Mouse (Mus musculus): ENCODE data around the gene Dapp1.
A peak's percentile ranks its signal among the peaks of the same experiment; 100 is the strongest.

The Dapp1 gene

GRCm38 (mm10) chr3:137981382-137981750 is at the start of gene Dapp1:
Gene Dapp1 (minus strand): TSS chr3:137981545.
- peak; percentile 67 for DNase-seq

DNA sequence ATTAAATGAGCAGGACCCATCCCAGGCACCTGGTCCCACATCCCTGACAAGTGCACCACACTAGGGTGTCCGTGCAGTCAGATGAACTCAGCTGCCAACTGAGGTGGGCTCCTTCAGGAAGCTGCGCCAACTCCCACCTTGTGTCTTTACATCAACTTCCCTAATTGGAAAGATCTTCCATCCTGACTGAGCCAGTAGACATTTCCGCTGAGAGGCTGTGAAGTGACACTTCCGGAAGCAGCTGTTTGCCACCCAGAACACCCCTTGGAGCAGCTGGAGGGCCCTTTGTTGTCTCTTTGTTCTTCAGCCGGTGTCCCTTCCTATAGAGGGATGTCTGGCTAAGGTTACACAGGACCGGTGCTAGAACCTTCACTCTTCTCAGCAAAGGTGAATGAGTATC is 49.2 kb upstream of the Dapp1 start:
- no peak for DNase-seq

DNA sequence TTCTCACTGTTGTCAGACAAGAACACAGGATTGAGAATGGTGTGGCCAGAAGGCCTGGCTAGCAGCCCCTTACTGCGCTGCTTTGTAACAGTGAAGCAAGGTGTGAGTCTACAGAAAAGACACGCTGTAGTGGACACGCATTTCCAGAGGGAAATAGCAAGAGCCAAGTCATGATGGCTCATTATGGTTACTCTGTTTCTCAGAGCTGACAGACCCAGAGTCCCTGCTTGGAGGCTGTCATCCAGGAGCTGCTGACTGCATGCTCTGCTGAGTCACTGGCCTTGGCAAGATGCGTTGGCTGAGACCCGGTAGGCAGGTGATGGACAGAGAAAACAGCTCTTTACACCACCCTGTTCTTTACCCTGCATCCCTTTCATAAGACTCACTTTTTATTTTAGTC is 48.0 kb upstream of the Dapp1 start:
- no peak for DNase-seq

DNA sequence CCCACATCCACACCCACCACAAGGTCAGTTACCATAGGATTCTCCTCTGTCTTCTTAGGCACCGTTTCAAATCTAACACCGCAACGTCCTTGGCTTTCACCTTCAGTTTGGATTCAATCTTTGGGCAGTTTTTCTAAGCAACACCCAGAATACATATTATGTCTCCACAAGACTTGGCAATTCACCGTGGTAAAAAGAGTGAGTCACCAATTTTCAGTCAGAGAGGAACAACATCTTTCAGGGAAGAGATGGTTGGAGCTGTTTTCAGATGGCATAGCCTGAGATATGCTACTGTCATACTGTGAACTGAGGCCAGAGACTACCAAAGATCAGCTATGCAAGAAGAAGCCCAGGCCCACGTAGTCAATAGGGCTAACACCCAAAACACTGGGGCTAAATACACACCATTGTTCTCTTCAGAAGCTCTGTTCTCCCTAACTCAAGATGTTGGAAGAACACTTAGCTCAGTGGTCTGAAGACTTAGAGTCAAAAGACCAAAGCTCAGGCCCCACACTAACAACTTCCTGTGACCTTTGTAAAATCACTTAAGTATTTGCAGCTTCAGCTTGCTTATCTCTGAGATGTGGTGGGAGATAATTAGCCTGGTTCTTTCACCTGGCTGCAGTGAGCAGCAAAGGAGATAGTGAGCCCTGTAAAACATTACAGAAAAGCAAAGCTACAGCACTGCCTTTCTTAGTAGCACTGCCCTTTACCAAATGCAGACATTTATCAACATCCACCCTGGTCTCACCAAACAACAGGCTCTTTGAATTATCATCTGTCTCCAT is 46.4 kb upstream of the Dapp1 start:
- no peak for DNase-seq

DNA sequence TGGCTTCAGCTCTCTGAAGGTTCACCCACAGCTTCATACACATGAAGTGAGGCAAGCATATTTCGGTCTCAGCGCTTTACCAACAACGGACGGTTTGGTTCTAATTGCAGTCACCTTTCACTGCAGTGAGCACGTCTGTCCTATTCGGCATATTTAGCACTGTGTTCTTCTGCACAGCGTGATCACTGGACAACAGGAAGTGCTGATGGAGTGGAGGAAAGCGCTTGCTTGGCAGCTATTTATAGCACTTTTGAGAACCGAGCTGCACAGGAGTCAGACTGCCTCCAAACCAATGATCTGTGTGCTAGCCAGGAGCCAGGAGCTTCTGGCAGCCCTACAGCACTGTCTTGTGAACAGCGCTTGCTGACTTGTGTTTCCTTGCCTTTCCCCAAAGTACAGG is 44.9 kb upstream of the Dapp1 start:
- DNase-seq, result peak; percentile 7

DNA sequence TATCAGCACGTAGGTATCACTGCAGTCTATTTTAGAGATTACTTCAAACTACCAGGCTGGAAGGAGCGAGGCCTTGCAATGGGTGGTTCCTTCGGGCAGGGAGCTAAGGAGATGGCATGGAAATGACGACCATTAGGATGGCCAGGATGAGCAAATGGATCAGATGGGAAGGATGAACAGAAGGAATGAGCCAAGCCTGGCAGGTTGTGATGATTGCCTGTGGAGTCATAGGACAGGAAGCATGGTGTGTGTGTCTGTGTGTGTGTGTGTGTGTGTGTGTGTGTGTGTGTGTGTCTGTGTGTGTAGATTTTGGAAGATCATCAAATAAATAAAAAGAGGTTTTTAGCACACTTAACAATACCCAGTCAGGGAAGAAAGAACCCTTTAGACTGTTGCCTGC is 41.3 kb upstream of the Dapp1 start:
- DNase-seq, result no peak

GRCm38 (mm10) chr3:138022003-138022402 is 40.7 kb upstream of the Dapp1 start:
- DNase-seq, result no peak

DNA sequence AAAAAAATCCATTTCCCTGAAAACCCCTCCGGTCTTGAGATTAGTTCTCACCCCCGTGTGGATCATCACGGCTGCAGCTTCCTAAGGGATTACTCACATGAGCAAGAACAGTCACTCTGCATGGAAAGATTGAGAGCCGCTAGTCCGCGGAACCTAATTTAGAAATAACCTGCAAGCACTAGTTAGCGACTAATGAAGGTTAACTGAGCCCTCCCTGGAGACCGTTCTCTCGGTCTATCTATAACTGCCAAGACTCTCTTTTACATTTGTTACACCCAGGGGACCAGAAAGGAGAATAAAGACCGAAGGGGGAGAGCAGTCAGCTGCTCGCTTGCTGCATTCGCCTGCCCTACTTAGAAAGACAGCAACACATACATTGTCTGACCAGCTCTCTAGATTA is 35.5 kb upstream of the Dapp1 start:
- DNase-seq, result no peak

DNA sequence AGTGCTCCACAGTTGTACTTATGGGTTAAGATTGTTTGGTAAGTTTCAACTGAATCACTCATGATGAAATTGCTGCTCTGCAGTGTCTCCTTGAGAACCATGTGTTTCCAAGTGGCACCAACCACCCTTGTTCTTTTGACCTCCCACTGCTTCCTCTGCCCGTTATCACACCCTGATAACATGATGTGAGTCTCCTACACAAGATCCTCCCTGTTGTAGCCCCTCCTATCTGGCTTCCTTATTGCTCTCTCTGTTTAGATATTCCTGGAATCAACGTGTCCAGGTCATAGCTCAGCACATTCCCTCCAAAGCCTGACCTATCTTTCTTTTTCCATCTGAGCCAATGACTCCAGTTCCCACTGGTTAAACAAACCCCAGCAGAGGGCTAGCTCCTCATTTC is 33.4 kb upstream of the Dapp1 start:
- no peak for DNase-seq

- DNase-seq, result no peak
These were observed 31.0 kb upstream of the Dapp1 start for GRCm38 (mm10) chr3:138012351-138012750.

DNA sequence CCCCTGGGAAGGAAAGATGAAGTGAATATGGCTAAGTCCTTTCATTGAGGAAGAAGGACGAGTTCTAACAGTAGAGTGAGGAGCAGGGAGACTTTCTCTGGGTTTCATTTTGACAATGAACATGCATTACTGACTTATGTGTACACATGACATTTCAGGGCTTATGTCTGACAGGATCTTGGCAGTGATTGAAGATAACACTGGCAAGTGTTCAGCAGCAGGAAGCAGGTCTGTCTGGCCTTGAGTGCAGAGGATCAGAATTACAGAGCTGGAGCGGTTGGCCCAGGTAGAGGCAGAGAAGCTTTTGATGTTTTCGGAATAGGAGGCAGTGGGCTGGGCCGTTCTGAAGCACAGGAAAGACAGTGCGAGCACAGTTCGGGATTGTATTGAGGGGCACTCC is 26.8 kb upstream of the Dapp1 start:
- DNase-seq, result no peak

- no peak for DNase-seq
These were observed 25.6 kb upstream of the Dapp1 start for GRCm38 (mm10) chr3:138006896-138007295.

- no peak for DNase-seq
These were observed 21.9 kb upstream of the Dapp1 start for GRCm38 (mm10) chr3:138003264-138003663.

DNA sequence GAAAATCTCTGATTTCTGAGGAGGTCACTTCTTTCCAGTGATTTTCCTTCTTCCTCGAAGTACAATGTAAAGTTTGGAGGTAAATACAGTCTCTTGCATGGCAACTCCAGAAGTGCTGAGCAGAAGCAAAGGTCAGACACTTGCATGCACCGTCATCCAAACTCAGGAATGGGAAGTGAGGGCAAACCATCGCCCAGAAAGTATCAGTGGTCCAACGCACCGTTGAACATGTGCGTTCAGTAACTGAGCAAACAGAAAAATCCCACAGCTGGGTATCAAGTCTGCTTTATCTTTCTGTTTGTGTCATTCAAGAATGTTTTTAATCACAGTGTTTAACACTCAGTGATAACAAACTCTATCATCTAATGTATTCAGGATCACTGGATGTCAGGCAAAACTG is 21.2 kb upstream of the Dapp1 start:
- no peak for DNase-seq

- no peak for DNase-seq
These were observed 20.5 kb upstream of the Dapp1 start for GRCm38 (mm10) chr3:138001865-138002264.

GRCm38 (mm10) chr3:138000724-138001069 is 19.4 kb upstream of the Dapp1 start:
- peak; percentile 44 for DNase-seq

GRCm38 (mm10) chr3:138000062-138000723 is 18.8 kb upstream of the Dapp1 start:
- no peak for DNase-seq

DNA sequence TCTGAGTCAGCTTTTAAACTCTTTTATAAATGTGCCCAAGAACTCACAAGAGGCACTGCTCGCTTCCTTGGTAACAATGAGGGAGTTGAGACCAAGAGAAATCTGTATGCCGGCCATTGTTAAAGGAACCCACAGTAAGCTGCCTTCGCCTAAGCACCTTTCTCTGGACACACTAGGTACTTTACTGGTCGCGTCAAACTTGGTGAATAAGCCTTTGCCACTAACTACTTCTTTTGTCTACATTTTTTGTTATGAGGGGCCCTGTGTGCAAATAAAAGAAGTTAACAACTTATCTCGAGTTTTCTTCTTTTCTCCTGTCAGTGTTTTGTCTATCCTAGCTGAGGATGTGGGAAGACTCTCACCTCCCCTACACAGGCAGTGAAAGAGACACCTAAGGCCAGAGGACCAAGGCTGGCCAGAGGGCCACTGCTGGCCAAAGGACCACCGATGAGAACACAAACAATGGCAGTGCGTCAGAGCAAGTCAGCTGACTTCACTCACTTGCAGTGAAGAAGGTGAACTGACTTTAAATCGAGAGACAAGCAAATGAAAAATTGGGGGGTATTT is 18.0 kb upstream of the Dapp1 start:
- no peak for DNase-seq

- DNase-seq, result peak; percentile 18
These were observed 17.3 kb upstream of the Dapp1 start for GRCm38 (mm10) chr3:137998491-137999223.

- no peak for DNase-seq
These were observed 14.1 kb upstream of the Dapp1 start for GRCm38 (mm10) chr3:137995486-137995885.

GRCm38 (mm10) chr3:137994196-137994595 is 12.9 kb upstream of the Dapp1 start:
- DNase-seq, result no peak

GRCm38 (mm10) chr3:137992366-137992765 is 11.0 kb upstream of the Dapp1 start:
- DNase-seq, result no peak

DNA sequence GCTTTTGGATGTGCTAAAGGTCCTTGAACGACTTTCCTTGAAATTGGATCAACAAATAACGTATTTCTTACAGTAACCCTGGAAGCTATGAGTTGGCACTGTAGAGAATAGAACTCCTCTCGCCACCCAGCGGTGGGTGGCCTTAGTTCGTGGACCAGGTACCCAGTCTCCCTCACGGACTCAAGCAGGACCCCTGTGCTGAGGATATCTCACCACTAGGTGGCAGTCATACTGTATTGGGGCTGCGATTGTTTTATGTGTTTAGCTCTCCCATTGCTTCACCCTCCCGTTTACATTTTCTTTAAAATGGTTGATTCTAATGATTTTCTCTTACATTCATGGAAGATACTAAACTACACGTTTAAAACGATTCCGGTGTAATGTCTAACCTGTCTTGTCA is 9.8 kb upstream of the Dapp1 start:
- peak; percentile 90 for DNase-seq

DNA sequence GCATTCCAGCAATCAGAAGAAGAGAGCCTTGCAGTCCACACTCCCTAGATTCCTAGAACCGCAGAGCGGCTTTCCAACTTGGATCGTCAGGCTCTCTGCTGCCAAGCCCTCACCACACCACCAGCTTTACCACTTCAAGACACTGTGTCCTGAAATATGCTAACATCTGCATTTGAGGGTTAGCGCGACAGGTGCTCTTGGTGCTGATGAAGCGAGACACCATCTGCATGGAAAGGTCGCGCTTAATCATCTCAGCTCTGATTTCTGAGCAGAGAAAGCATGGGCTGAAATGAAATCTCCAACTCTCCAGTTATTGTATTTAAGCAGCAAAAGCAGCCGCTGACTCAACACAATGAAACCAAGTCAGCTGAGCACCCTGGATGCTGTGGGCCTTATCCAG is 8.1 kb upstream of the Dapp1 start:
- DNase-seq, result no peak

Measured in kidney, postnatal 14 days (tissue).